Mouse (Mus musculus) olfactory bulb, adult 2 months (tissue): ENCODE measurements at regions not wholly inside any gene's neighbourhood (a gene's known extent, or its start where the extent isn't known, plus 50 kb on each side); places are given as distances from the start of the nearest gene placed in this dataset.

ENCODE experiments used
- CTCF ChIP-seq: fragments of 200-500 bp; IDR thresholded peaks from 2 replicates; pipeline ENCODE4 v1.5.1; 2012; ENCODE audit warnings: low read depth, mild to moderate bottlenecking, low read length, moderate library complexity; ENCODE audit not compliant: insufficient read depth
- POLR2A ChIP-seq: fragments of 200-500 bp; IDR thresholded peaks from 2 replicates; pipeline ENCODE4 v1.6.1; 2012; ENCODE audit warnings: mild to moderate bottlenecking, low read depth, low read length, moderate library complexity; ENCODE audit not compliant: insufficient read depth

- no peak for TF ChIP-seq CTCF
- no peak for TF ChIP-seq POLR2A
Measured at GRCm38 (mm10) chr8:89630540-89630939, 586.6 kb upstream of the Sall1 start.
